Mouse (Mus musculus) cortical plate, adult 2 months (tissue): ENCODE data around the gene Prr13. TPM values are rescaled to one million over a fixed set of nuclear protein-coding genes. Genes with fewer than 3 reads are reported as not detected.

Experiments
- H3K27ac ChIP-seq: fragments of 200-500 bp; 2 replicates; pipeline ENCODE4 v1.5.1; 2012; ENCODE audit warnings: low read length, control low read depth, inconsistent platforms; ENCODE audit not compliant: insufficient read depth
- H3K4me1 ChIP-seq: fragments of 200-500 bp; 2 replicates; pipeline ENCODE4 v1.6.1; 2011; ENCODE audit warnings: low read length; ENCODE audit not compliant: control insufficient read depth, insufficient read depth
- H3K4me3 ChIP-seq: fragments of 200-500 bp; 2 replicates; pipeline ENCODE4 v1.5.1; 2011; ENCODE audit warnings: mild to moderate bottlenecking, low read length, control low read depth; ENCODE audit not compliant: insufficient read depth
- CTCF ChIP-seq: fragments of 200-500 bp; IDR thresholded peaks from 2 replicates; pipeline ENCODE4 v1.5.1; 2011; ENCODE audit warnings: mild to moderate bottlenecking, control low read depth, low read length; ENCODE audit not compliant: insufficient read depth; ENCODE audit errors: extremely low read depth
- POLR2A ChIP-seq: fragments of 200-500 bp; IDR thresholded peaks from 2 replicates; pipeline ENCODE4 v1.6.1; 2011; ENCODE audit warnings: mild to moderate bottlenecking, low read length, control low read depth; ENCODE audit not compliant: insufficient read depth; ENCODE audit errors: extremely low read depth
- polyA plus RNA-seq: library from polyadenylated mRNA; depleted of rRNA; stranded (reverse); fragments of >200 nt; gene quantifications from 2 replicates; pipeline ENCODE4 v1.2.3, GENCODE M21; 2012

The Prr13 gene
- polyA plus RNA-seq, 1 experiment: 90.3 TPM

DNA sequence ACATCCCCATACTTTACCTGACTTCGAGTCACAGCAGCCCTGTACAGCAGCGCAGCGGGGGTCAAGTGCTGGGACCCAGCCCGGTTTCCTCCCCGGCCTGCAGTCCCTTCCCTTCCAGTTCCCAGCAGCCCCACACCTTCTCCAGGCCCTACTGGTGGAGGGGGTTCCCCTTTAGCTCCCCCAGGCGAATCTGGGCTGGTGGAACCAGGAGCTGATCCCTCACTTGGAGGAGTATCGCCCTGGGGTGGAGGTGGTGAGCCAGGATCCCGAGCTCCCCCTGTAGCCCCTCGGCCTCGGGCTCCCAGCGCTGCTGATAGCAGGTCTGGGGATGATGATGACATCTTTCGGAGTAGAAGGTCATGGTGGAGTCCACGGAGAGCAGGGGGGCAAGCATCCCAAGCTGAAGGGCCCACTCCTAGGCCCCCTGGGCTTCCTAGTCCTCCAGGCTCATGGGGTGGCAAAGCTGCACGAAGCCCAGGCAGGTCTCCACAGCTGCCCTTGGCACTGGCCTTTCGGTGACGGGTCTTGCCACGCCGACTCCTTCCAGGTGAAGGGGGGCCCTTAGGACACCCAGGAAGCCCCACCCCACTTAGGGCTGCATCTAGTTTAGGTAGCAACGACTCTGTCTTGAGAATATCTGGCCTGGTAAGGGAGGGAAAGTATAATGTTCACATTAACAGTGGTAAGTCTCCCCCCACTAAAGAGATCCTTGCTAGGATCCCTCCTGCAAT lies 42.4 kb downstream of the Prr13 start:
- Histone ChIP-seq H3K4me1 (peaks cover 1% of the 10 kb centered on the region; the same call in 1 of the 2 replicates), H3K4me3 (no peak overlapping the region), H3K27ac (no peak overlapping the region)
- TF ChIP-seq POLR2A (no peak; the same call in 1 of the 2 replicates), CTCF (no peak)

DNA sequence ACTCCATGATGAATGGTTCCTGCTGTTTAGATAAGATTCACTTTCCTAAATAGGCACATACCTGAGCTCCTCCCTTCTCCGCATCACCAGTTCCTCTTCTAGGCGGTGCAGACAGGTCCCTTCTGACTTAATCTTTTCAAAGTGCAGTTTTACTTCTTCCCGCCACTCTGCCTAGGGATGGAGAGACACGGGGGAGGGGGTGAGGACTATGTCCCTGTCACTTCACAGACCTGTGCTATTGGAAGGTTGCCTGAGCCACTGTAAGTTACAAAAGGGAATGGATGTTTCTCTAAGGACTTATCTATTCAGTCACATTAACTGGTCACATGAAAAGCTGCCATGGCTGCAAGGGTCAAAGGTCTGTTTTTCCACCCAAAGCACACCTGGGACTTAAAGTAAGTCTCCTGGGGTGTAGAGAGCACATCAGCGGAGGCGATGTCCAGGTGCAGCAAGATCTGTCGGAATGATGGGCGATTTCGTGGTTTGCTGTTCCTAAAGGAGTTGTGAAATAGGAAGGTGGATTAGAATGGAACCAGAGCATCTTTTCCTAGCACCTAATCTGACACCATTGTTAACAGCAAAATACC lies 43.5 kb downstream of the Prr13 start:
- no peak overlapping the region for H3K4me3 ChIP-seq
- H3K27ac ChIP-seq: no peak overlapping the region
- no peak for TF ChIP-seq POLR2A
- TF ChIP-seq CTCF: no peak
- 0 out of 2 replicates have a peak, but pooled peaks cover 1% of the 10 kb centered on the region for H3K4me1 ChIP-seq

DNA sequence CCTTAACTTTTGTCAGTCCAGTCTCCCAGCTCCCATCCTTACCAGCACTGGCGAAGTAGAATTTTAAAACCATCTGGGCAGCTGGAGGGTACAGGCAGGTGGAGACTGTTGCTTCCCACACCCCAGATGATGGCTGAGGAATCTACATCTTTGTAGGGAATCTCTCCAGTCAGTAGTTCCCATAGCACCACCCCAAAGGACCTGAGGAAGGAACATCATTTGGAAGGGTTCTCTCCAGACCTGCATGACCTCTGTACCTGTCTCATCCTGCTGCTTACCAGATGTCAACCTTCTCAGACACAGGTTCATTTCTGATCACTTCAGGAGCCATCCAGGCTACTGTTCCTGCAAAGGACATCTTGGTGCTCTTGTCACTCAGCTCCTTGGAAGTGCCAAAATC lies 44.6 kb downstream of the Prr13 start, which contains the start of gene Gm10337:
Gm10337 (plus strand) TSS at position 276 of the 400 bp plus-strand sequence.
- TF ChIP-seq POLR2A (no peak), CTCF (no peak)
- H3K27ac ChIP-seq: no peak within 1 kb of the TSS
- H3K4me3 ChIP-seq: no peak within 1 kb of the TSS
- H3K4me1 ChIP-seq: peaks cover 2% of the 10 kb centered on the region; the same call in 1 of the 2 replicates

DNA sequence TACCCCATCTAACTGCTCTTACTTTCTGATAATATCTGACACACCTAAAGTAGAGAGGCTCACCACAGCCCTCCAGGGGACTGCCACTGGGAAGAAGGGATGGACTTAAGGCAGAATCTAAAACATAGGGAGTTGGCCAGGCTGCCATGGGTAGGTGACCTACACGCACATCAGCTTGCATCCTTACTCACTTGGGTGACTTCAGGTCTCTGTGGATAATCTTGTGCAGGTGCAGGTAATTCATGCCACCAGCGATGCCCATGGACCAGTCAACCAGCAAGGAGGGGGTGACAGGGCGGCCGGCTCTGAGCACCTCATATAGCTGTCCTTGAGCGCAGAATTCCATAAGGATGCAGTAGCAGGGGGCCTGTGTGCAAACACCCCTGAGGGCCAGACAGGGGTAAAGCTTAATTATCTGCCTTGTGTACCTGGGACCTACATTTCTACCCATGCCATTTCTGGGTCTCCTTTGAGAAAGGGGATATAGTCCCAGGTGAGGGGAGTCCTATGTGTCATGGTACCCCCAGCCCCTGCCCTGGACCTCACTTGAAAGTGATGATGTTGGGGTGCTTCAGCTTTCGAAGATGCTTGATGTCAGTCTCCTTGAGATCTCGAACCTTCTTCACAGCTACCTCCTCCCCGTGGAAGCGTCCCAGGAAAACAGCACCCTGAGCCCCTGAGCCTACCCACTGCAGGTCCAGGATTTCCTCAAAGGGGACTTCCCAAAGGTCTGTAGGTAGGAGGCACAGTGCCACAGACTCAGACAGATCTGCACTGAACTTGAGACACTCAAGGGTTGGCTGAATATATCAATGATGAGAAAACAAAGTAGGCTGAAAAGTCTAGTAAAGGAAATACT lies 45.3 kb downstream of the Prr13 start:
- Histone ChIP-seq H3K4me3 (no peak overlapping the region), H3K4me1 (peaks cover 4% of the 10 kb centered on the region; the same call in 1 of the 2 replicates), H3K27ac (no peak overlapping the region)
- TF ChIP-seq POLR2A: no peak
- TF ChIP-seq CTCF: no peak

DNA sequence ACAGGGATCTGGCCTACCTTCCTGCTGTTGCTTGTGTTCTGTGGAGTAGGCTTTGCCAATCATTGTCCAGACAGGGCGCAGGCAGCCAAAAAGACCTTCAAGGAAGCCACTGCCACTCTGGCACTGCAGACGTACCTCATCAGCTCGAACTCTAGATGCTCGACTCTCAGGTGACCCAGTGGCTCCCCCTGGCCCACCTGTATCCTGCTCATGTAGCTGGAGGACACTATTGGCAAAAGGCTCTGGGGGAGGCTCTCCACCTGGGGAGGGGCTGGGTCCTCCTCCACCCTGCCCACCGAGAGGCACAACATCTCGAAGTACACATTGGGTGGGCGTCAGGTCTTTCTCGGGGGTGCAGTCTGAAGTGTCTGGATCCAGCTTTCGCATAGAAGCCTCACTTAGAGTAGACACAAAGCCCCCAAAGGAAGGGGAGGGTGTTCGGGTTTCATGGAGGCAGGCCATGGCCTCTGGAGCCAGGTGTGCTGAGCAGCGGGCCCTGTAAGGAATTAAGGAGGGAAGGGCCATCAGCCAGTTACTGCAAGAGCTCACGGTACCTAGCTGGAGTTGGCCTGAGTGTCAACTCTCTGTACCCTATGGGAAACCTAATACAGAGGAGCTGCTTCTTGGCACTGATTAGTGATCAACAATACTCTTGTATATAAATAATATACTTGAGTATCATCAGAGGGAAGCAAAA lies 46.4 kb downstream of the Prr13 start:
- TF ChIP-seq POLR2A (0 out of 2 replicates have a peak, but pooled peaks have one; percentile 8), CTCF (no peak)
- Histone ChIP-seq H3K4me3 (no peak overlapping the region), H3K27ac (no peak overlapping the region)

DNA sequence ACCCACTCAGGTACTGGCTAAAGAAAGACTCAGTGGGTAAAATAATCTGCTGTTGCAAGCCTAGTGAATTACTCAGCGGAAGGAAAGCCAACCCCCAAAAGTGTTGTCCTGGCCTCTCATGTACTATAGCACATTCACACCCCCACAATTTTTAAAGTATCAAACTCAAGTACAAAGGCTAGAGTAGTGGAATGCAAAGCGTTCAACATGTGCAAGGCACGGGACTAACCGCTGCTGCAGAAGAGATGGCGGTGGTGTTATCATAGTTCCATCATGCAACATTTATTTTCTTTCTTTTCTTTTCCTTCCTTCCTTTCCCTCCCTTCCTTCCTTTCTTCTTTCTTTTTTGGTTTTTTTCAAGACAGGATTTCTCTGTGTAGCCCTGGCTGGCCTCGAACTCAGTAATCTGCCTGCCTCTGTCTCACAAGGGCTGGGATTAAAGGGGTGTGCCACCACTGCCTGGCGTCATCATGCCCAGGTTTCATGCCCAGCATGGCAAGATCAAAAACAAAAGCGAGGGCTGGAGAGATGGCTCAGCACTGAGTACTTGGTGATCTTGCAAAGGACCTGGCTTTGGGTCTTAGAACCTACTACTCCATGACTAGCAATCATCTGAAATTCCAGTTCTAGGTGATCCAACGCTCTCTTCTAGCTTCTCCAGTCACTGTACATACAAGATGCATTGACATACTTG lies 47.1 kb downstream of the Prr13 start:
- Histone ChIP-seq H3K4me3 (no peak overlapping the region), H3K4me1 (peaks cover 6% of the 10 kb centered on the region; the same call in 1 of the 2 replicates), H3K27ac (no peak overlapping the region)
- no peak for TF ChIP-seq POLR2A
- no peak for TF ChIP-seq CTCF

More for the DNA sequence above, 46.4 kb downstream of the Prr13 start:
- peaks cover 6% of the 10 kb centered on the region; the same call in 1 of the 2 replicates for H3K4me1 ChIP-seq

DNA sequence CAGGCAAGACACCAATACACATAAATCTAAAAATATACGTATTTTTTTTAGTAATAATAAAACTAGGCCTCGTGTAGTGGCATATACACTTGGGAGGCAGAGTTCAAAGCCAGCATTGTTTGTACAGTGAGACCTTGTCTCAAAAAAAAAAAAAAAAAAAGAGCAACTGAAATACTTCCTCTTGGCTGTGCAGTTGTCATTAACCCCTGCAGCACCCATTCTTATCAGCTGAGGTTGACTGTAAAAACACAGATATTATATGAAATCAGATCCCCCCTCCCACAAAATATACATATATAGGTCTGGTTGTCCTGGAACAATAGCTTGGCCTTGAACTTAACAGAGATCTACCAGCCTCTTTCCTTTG lies 47.6 kb downstream of the Prr13 start:
- H3K4me1 ChIP-seq: peaks cover 6% of the 10 kb centered on the region; the same call in 1 of the 2 replicates
- no peak for TF ChIP-seq CTCF
- no peak for TF ChIP-seq POLR2A
- no peak overlapping the region for H3K27ac ChIP-seq
- no peak overlapping the region for H3K4me3 ChIP-seq

DNA sequence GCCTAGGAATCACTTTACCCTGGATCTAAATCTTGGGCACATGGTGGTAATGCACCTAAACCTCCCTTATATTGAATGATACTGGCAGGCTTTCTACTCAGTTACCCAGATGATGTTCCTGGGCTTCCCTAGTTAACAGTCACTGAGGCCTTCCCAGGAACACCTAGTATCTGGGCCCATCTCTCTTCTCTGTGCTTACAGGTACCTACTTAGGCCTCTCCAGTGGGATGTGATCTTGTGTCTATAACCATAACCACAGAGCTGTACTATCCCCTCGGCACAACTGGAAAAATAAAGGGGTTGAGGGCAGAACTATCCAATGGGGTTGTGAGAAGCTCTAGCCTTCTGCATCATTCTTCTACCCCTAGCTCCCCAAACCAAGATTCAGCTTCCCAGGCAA lies 48.0 kb downstream of the Prr13 start:
- H3K27ac ChIP-seq: no peak overlapping the region
- H3K4me3 ChIP-seq: no peak overlapping the region
- no peak for TF ChIP-seq CTCF
- no peak for TF ChIP-seq POLR2A
- peaks cover 7% of the 10 kb centered on the region for H3K4me1 ChIP-seq
